Mouse (Mus musculus) cerebellum, adult 9-11 months (tissue): ENCODE measurements around the gene Bcas1.

Experiments
- DNase-seq: peaks from one replicate; pipeline ENCODE4 v3.0.0; 2022

The Bcas1 gene

GRCm38 (mm10) chr2:170345410-170345793 is 82.2 kb downstream of the Bcas1 start:
- no peak for DNase-seq

GRCm38 (mm10) chr2:170344502-170345409 is 82.9 kb downstream of the Bcas1 start:
- DNase-seq, result no peak

- DNase-seq, result no peak
Observed at GRCm38 (mm10) chr2:170343819-170344317, 83.8 kb downstream of the Bcas1 start.

- DNase-seq, result no peak
Observed at GRCm38 (mm10) chr2:170343133-170343818, 84.4 kb downstream of the Bcas1 start.

GRCm38 (mm10) chr2:170342312-170342830 is 85.3 kb downstream of the Bcas1 start:
- DNase-seq, result no peak

- DNase-seq, result no peak
Observed at GRCm38 (mm10) chr2:170341179-170341578, 86.5 kb downstream of the Bcas1 start.

- no peak for DNase-seq
Observed at GRCm38 (mm10) chr2:170336266-170336760, 91.3 kb downstream of the Bcas1 start.

- DNase-seq, result no peak
Observed at GRCm38 (mm10) chr2:170335168-170335567, 92.5 kb downstream of the Bcas1 start.

GRCm38 (mm10) chr2:170331870-170332269 is 95.8 kb downstream of the Bcas1 start:
- no peak for DNase-seq

GRCm38 (mm10) chr2:170330466-170330865 is 97.2 kb downstream of the Bcas1 start:
- no peak for DNase-seq

- no peak for DNase-seq
Observed at GRCm38 (mm10) chr2:170329921-170330320, 97.7 kb downstream of the Bcas1 start.

GRCm38 (mm10) chr2:170323925-170324347 is 103.7 kb downstream of the Bcas1 start:
- DNase-seq, result no peak

- no peak for DNase-seq
Observed at GRCm38 (mm10) chr2:170322013-170322414, 105.6 kb downstream of the Bcas1 start.

- no peak for DNase-seq
Observed at GRCm38 (mm10) chr2:170321579-170321978, 106.1 kb downstream of the Bcas1 start.

- DNase-seq, result no peak
Observed at GRCm38 (mm10) chr2:170319533-170320463, 107.8 kb downstream of the Bcas1 start.

GRCm38 (mm10) chr2:170318713-170319532 is 108.7 kb downstream of the Bcas1 start:
- peak; percentile 27 for DNase-seq

GRCm38 (mm10) chr2:170316774-170317173 is 110.9 kb downstream of the Bcas1 start:
- DNase-seq, result no peak

GRCm38 (mm10) chr2:170316344-170316743 is 111.3 kb downstream of the Bcas1 start:
- DNase-seq, result no peak

GRCm38 (mm10) chr2:170310988-170311359 is 116.7 kb downstream of the Bcas1 start:
- DNase-seq, result no peak

- DNase-seq, result no peak
Observed at GRCm38 (mm10) chr2:170310310-170310987, 117.2 kb downstream of the Bcas1 start.

- no peak for DNase-seq
Observed at GRCm38 (mm10) chr2:170308966-170309365, 118.7 kb downstream of the Bcas1 start.
